Mouse (Mus musculus): ENCODE measurements around the gene Kcmf1.

GRCm38 (mm10) chr6:72937859-72938258 lies 38.1 kb upstream of the Kcmf1 start:
- TF ChIP-seq CTCF (IDR thresholded peaks at IDR 0.05; ENCODE audit: low read depth) (no peak), EP300 (IDR thresholded peaks at IDR 0.05; ENCODE audit: low read depth) (no peak)
